Mouse (Mus musculus) myocyte (in vitro differentiated cells): ENCODE data around the gene Nit1.

Experiments
- MAX ChIP-seq: IDR thresholded peaks from one replicate; pipeline ENCODE4 v1.6.1; 2011; ENCODE audit warnings: low read depth, mild to moderate bottlenecking, control low read depth
- MYOD1 ChIP-seq, 3 experiments: IDR thresholded peaks; one replicate each; pipeline ENCODE4 v1.6.1; 2011; ENCODE audit warnings: control low read depth in 2 of 3, low read depth in 2 of 3, mild to moderate bottlenecking in 2 of 3, moderate library complexity in 1 of 3; ENCODE audit not compliant: insufficient read length in 2 of 3, control insufficient read depth in 1 of 3
- POLR2A ChIP-seq: IDR thresholded peaks from one replicate; pipeline ENCODE4 v1.6.1; 2011; ENCODE audit warnings: low read depth, mild to moderate bottlenecking, control low read depth, moderate library complexity; ENCODE audit not compliant: insufficient read length
- REST ChIP-seq: IDR thresholded peaks from one replicate; pipeline ENCODE4 v1.6.1; 2011; ENCODE audit warnings: mild to moderate bottlenecking, control low read depth, moderate library complexity; ENCODE audit not compliant: insufficient read depth, insufficient read length
- TCF3 ChIP-seq: IDR thresholded peaks from one replicate; pipeline ENCODE4 v1.6.1; 2011; ENCODE audit warnings: low read depth, control low read depth; ENCODE audit not compliant: insufficient read length
- USF1 ChIP-seq: IDR thresholded peaks from one replicate; pipeline ENCODE4 v1.6.1; 2011; ENCODE audit warnings: low read depth, mild to moderate bottlenecking, control low read depth, moderate library complexity

DNA sequence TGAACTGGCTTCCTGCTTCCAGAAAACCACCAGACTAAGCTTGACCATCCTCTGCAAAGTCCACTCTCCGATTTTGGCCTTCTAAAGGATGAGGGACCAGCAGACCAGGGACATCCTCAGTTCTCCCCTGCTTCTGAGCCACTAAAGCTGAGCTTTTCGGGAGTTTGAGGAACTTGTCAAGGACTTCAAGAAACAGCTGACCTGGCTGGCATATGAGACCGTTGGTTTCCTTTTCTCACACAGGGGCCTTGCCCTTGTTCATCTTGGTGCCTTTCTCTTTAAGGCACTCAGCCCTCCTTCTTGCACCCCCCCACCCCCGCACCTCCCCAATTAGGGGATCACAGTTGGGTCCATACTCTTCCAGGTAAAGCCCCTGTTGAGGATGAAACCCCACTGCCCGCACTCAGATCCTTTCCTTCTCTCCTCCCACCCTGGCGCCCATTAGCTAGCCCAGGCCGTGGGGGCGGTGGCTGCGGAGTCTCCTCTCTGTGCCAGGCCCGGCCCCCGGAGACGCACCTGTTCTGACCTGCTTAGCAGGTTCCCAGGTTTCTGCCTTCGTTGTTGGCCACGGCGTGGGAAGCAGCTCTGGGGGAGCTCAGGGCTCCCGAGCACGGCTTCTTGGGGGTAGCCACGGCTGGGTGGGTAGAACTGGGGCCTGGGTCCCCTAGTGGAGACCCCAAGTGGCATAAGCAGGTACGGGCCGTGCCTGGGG, 24.6 kb upstream of the Nit1 start, which contains the start of gene Nectin4:
- no peak for TF ChIP-seq POLR2A
- no peak for TF ChIP-seq MAX
- no peak for TF ChIP-seq REST
- TF ChIP-seq USF1 = no peak
- no peak for TF ChIP-seq MYOD1 (IDR thresholded peaks at IDR 0.05; ENCODE audit: control insufficient read depth in 1 of 3, insufficient read length in 2 of 3, low read depth in 2 of 3)
- no peak for TF ChIP-seq TCF3
